Mouse (Mus musculus) E14TG2a.4 (cell line): ENCODE measurements at regions not wholly inside any gene's neighbourhood (a gene's known extent, or its start where the extent isn't known, plus 50 kb on each side); places are given as distances from the start of the nearest gene placed in this dataset.

Experiments
- CTCF ChIP-seq: conservative IDR thresholded peaks from 2 replicates; pipeline ENCODE4 v1.5.1; 2014; ENCODE audit warnings: low read length
- NANOG ChIP-seq: IDR thresholded peaks from 2 replicates; pipeline ENCODE4 v1.6.1; 2014; ENCODE audit warnings: borderline replicate concordance, low read length, mixed read lengths
- POU5F1 ChIP-seq: IDR thresholded peaks from 2 replicates; pipeline ENCODE4 v1.6.1; 2014; ENCODE audit warnings: low read length, borderline replicate concordance

- no peak for TF ChIP-seq POU5F1
- no peak for TF ChIP-seq CTCF
- TF ChIP-seq NANOG, result no peak
Observed at GRCm38 (mm10) chr4:54866062-54866461, 78.8 kb upstream of the Zfp462 start.
